Mouse (Mus musculus) forebrain, embryonic 10.5 days (tissue): ENCODE results near the gene Arhgap9. TPM values are rescaled to one million over a fixed set of nuclear protein-coding genes. Genes with fewer than 3 reads are reported as not detected.

Experiments used
- DNase-seq: peaks from one replicate; pipeline ENCODE4 v3.0.0-alpha.2; 2017; ENCODE audit warnings: low spot score; ENCODE audit errors: extremely low spot score
- H3K27ac ChIP-seq: fragments of 300-500 bp; sonication (generic); 2 replicates; pipeline ENCODE4 v1.5.1; 2016; ENCODE audit warnings: mild to moderate bottlenecking
- H3K27me3 ChIP-seq: fragments of 300-500 bp; sonication (generic); 2 replicates; pipeline ENCODE4 v1.6.1; 2016; ENCODE audit warnings: mild to moderate bottlenecking; ENCODE audit not compliant: poor library complexity, severe bottlenecking
- H3K36me3 ChIP-seq: fragments of 300-500 bp; sonication (generic); replicated peaks from 2 replicates; pipeline ENCODE4 v1.6.1; 2016; ENCODE audit warnings: mild to moderate bottlenecking, moderate library complexity
- H3K4me1 ChIP-seq: fragments of 300-500 bp; sonication (generic); 2 replicates; pipeline ENCODE4 v1.6.1; 2016
- H3K4me3 ChIP-seq: fragments of 300-500 bp; sonication (generic); 2 replicates; pipeline ENCODE4 v1.5.1; 2016; ENCODE audit warnings: mild to moderate bottlenecking, moderate library complexity
- H3K9me3 ChIP-seq: fragments of 300-500 bp; sonication (generic); 2 replicates; pipeline ENCODE4 v1.6.1; 2016; ENCODE audit warnings: mild to moderate bottlenecking, moderate library complexity
- WGBS: fragments of 180-500 bp; shearing (Covaris S2); methylation state at CpG from one replicate; pipeline ENCODE4 v1.1.7; 2016; 5-methylcytosine and 5-hydroxymethylcytosine counted together
- polyA plus RNA-seq: library from polyadenylated mRNA; unstranded; fragments of >200 nt; fragmentation: Nextera tagmentation; extraction: Ambion mirVana; gene quantifications from 2 replicates; pipeline ENCODE4 v1.2.1, GENCODE M21; 2016

Arhgap9 gene
- polyA plus RNA-seq, 1 experiment from 2014 or later, result 1.7 TPM

- Histone ChIP-seq H3K36me3 (no peaks in the 10 kb centered on the region), H3K4me1 (peaks cover 37% of the 10 kb centered on the region), H3K27me3 (no peaks in the 10 kb centered on the region; the same call in 1 of the 2 replicates), H3K4me3 (no peak within 1 kb of the TSS), H3K9me3 (no peaks in the 10 kb centered on the region), H3K27ac (0 out of 2 replicates have a peak within 1 kb of the TSS, but pooled peaks have one; percentile 30)
- WGBS, result 76% methylated on average over 22 of the region's 22 CpGs
- DNase-seq, result no peak
Measured at GRCm38 (mm10) chr10:127369834-127370820, 48.4 kb downstream of the Arhgap9 start, which contains the start of gene Inhbc. Inhbc (minus strand) TSS chr10:127370431.

DNA sequence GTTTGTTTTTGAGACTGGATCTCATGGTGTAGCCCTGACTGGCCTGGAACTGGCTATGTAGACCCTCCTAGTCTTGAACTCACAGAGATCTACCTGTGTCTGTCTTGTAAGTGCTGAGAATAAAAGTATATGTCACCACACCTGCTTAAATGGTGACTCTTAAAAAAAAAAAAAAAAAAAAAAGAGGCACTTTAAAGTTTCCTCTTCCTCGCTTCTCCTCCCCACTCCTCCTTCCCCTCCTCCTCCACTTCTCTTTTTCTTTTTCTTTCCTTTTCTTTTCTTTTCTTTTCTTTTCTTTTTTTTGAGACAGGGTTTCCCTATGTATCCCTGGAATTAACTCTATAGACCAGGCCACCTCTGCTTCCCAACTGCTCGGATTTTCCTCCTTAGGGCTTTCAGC lies 49.3 kb downstream of the Arhgap9 start:
- Histone ChIP-seq H3K27ac (no peak overlapping the region), H3K9me3 (no peaks in the 10 kb centered on the region), H3K36me3 (no peaks in the 10 kb centered on the region), H3K4me3 (no peak overlapping the region), H3K4me1 (peaks cover 37% of the 10 kb centered on the region), H3K27me3 (no peaks in the 10 kb centered on the region; the same call in 1 of the 2 replicates)
- no peak for DNase-seq
- 72% methylated on average over 2 of the region's 2 CpGs for WGBS

- Histone ChIP-seq H3K4me3 (no peak overlapping the region), H3K36me3 (no peaks in the 10 kb centered on the region), H3K27ac (no peak overlapping the region), H3K4me1 (peaks cover 27% of the 10 kb centered on the region), H3K27me3 (no peaks in the 10 kb centered on the region), H3K9me3 (no peaks in the 10 kb centered on the region)
- WGBS, result 78% methylated on average over 3 of the region's 3 CpGs
- DNase-seq, result no peak
Measured at GRCm38 (mm10) chr10:127377700-127378099, 55.9 kb downstream of the Arhgap9 start.

Other genes starting within 250 kb of the Arhgap9 start
- gene Agap2, start 246.7 kb upstream of the Arhgap9 start, polyA plus RNA-seq, result 0.10 and 0.23 TPM in 2 replicates
- gene Os9, start 200.8 kb upstream of the Arhgap9 start, polyA plus RNA-seq, result 54.2 and 57.6 TPM in 2 replicates
- 4.0 and 5.0 TPM in 2 replicates for gene B4galnt1, start 156.7 kb upstream of the Arhgap9 start, polyA plus RNA-seq
- 1.9 and 2.0 TPM in 2 replicates for gene Slc26a10, start 141.3 kb upstream of the Arhgap9 start, polyA plus RNA-seq
- 23.7 and 25.7 TPM in 2 replicates for gene Arhgef25, start 131.9 kb upstream of the Arhgap9 start, polyA plus RNA-seq
- gene Dtx3, start 126.2 kb upstream of the Arhgap9 start, polyA plus RNA-seq, result 106 and 108 TPM in 2 replicates
- 21.3 and 21.4 TPM in 2 replicates for gene Pip4k2c, start 110.4 kb upstream of the Arhgap9 start, polyA plus RNA-seq
- gene Kif5a, start 58.6 kb upstream of the Arhgap9 start, polyA plus RNA-seq, result 6.6 and 7.9 TPM in 2 replicates
- gene Dctn2, start 55.6 kb upstream of the Arhgap9 start, polyA plus RNA-seq, result 192 and 206 TPM in 2 replicates
- 9.1 and 11.4 TPM in 2 replicates for gene Mbd6, start 32.9 kb upstream of the Arhgap9 start, polyA plus RNA-seq
- gene Mars, start 10.2 kb upstream of the Arhgap9 start, polyA plus RNA-seq, result 191 and 202 TPM in 2 replicates
- 7.0 and 7.9 TPM in 2 replicates for gene Gli1, start 20.0 kb downstream of the Arhgap9 start, polyA plus RNA-seq
- gene Inhbe, start 32.4 kb downstream of the Arhgap9 start, polyA plus RNA-seq, result 0.04 TPM in 1 of 2 replicates, not detected in the other
- not detected in 2 replicates for gene Inhbc, start 48.5 kb downstream of the Arhgap9 start, polyA plus RNA-seq
- gene R3hdm2, start 58.4 kb downstream of the Arhgap9 start, polyA plus RNA-seq, result 27.2 and 27.8 TPM in 2 replicates
- gene Stac3, start 179.7 kb downstream of the Arhgap9 start, polyA plus RNA-seq, result 0.30 and 0.41 TPM in 2 replicates
- gene Ndufa4l2, start 193.0 kb downstream of the Arhgap9 start, polyA plus RNA-seq, result 2.6 and 2.9 TPM in 2 replicates
- 124 and 129 TPM in 2 replicates for gene Shmt2, start 200.5 kb downstream of the Arhgap9 start, polyA plus RNA-seq
- gene Nxph4, start 212.6 kb downstream of the Arhgap9 start, polyA plus RNA-seq, result 3.0 and 9.5 TPM in 2 replicates